Mouse (Mus musculus): ENCODE results near the gene Adamts7.

DNA sequence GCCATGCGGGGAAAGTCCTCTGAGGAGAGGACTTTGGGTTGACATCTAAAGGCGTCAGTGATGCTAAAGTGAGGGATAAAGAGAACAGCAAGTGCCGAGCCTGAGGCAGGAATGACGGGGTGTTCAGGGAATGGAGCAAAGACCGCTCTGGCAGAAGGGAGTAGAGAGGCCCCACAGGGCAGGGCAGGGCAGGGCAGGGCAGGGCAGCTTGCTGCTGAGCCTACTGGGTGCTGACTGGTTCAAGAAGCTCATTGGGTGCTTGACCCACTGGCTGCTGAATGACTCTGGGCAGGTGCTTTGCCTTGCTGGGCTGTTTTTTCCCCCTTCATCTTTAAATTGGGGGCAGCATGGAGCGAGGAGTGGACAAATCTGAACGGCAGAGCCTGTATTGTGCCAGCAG lies 33.4 kb downstream of the Adamts7 start:
- TF ChIP-seq CTCF (conservative IDR thresholded peaks at IDR 0.05; ENCODE audit: low read length) (no peak), POU5F1 (IDR thresholded peaks at IDR 0.05; ENCODE audit: borderline replicate concordance, low read length) (no peak)

Data from E14TG2a.4 (cell line).